Mouse (Mus musculus) CH12.LX (cell line): Measurements from ENCODE around the gene Lrch1.

Source experiments
- CTCF ChIP-seq, 2 experiments: IDR thresholded peaks in 1 of 2; conservative IDR thresholded peaks in 1 of 2; 2 replicates each; pipeline ENCODE4 v1.5.1; 2011 to 2012; ENCODE audit warnings: low read depth in 2 of 2, low read length in 2 of 2, improper control_type of control experiment in 1 of 2, inconsistent platforms in 1 of 2, mild to moderate bottlenecking in 1 of 2, moderate library complexity in 1 of 2
- E2F4 ChIP-seq: IDR thresholded peaks from 2 replicates; pipeline ENCODE4 v1.6.1; 2011; ENCODE audit warnings: low read depth, low read length, improper control_type of control experiment; ENCODE audit not compliant: insufficient replicate concordance
- EP300 ChIP-seq: IDR thresholded peaks from 2 replicates; pipeline ENCODE4 v1.6.1; 2011; ENCODE audit warnings: low read length, improper control_type of control experiment
- ETS1 ChIP-seq: conservative IDR thresholded peaks from 2 replicates; pipeline ENCODE4 v1.6.1; 2012; ENCODE audit warnings: low read depth, mild to moderate bottlenecking, inconsistent platforms, low read length, improper control_type of control experiment, moderate library complexity
- MAFK ChIP-seq: IDR thresholded peaks from 2 replicates; pipeline ENCODE4 v1.6.1; 2011; ENCODE audit warnings: low read length, improper control_type of control experiment; ENCODE audit not compliant: insufficient replicate concordance
- NELFE ChIP-seq: IDR thresholded peaks from 2 replicates; pipeline ENCODE4 v1.6.1; 2011; ENCODE audit warnings: low read depth, low read length, improper control_type of control experiment
- POLR2A ChIP-seq: IDR thresholded peaks from 2 replicates; pipeline ENCODE4 v1.6.1; 2011; ENCODE audit warnings: low read depth, mild to moderate bottlenecking, improper control_type of control experiment, low read length
- SMC3 ChIP-seq: IDR thresholded peaks from 2 replicates; pipeline ENCODE4 v1.6.1; 2011; ENCODE audit warnings: low read depth, low read length, improper control_type of control experiment
- TCF12 ChIP-seq: IDR thresholded peaks from 2 replicates; pipeline ENCODE4 v1.6.1; 2014; ENCODE audit warnings: low read depth, mild to moderate bottlenecking, inconsistent platforms, low read length, improper control_type of control experiment
- UBTF ChIP-seq: IDR thresholded peaks from 2 replicates; pipeline ENCODE4 v1.6.1; 2012; ENCODE audit warnings: low read depth, mild to moderate bottlenecking, inconsistent platforms, low read length, improper control_type of control experiment, moderate library complexity

DNA sequence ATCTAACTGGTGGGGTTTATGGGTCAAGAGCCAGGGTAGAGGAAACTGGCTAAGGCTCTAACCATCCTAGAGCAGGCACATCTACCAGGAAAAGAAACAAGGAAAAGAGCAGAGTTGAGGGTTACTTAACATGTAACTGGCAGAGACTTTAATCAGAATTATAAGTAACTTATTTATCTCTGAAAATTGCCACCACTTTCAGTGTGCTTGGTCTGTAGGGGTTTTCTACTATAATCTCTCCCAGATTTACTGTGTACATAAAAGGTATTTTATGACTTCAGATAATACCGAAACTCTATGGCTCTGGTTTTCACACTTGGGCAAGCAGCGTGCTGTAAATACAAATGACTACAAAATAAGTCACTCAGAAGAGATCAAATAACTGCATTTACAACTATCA, 32.0 kb downstream of the Lrch1 start:
- TF ChIP-seq E2F4 (no peak), TCF12 (no peak), UBTF (no peak), CTCF (conservative IDR thresholded peaks at IDR 0.05 in 1 of 2, IDR thresholded peaks at IDR 0.05 in 1 of 2; ENCODE audit: low read depth in 2 of 2, low read length in 2 of 2) (no peak), POLR2A (no peak), EP300 (no peak), NELFE (no peak), SMC3 (no peak), MAFK (no peak), ETS1 (no peak)
